Mouse (Mus musculus) olfactory bulb, adult 2 months (tissue): ENCODE measurements around the gene Col4a2.

Experiments
- CTCF ChIP-seq: fragments of 200-500 bp; IDR thresholded peaks from 2 replicates; pipeline ENCODE4 v1.5.1; 2012; ENCODE audit warnings: low read depth, mild to moderate bottlenecking, low read length, moderate library complexity; ENCODE audit not compliant: insufficient read depth
- POLR2A ChIP-seq: fragments of 200-500 bp; IDR thresholded peaks from 2 replicates; pipeline ENCODE4 v1.6.1; 2012; ENCODE audit warnings: mild to moderate bottlenecking, low read depth, low read length, moderate library complexity; ENCODE audit not compliant: insufficient read depth

DNA sequence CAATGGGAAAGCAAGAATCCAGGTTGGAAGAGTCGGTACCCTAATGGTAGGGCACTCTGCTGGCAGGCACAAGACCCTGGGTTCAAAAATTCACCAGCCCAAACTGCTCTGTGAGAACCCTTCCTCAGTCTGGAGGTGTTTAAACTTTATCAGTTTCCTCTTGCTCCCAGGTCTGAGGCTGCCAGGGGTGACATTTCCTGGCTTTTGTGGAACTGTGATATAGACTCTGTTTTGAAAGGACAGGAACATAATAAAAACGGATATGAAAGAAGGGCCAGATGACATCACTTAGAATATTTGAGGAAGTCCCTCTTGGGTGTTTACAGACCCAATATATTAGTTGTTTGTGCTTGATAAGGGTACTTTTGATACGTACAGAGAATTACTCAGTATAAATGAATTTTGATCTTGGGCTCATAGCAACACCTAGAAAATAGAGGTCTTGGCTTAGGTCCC, 28.5 kb downstream of the Col4a2 start:
- no peak for TF ChIP-seq CTCF
- TF ChIP-seq POLR2A, result no peak
